Mouse (Mus musculus) heart, adult 2 months (tissue): ENCODE results near the gene Gpr158.

ENCODE experiments used
- CTCF ChIP-seq: fragments of 200-600 bp; IDR thresholded peaks from 2 replicates; pipeline ENCODE4 v1.8.1; 2022; ENCODE audit warnings: antibody characterized with exemption, mild to moderate bottlenecking, moderate library complexity
- EP300 ChIP-seq: fragments of 200-500 bp; IDR thresholded peaks from 2 replicates; pipeline ENCODE4 v1.6.1; 2011; ENCODE audit warnings: low read depth, low read length, control low read depth; ENCODE audit not compliant: insufficient read depth
- POLR2A ChIP-seq: fragments of 200-500 bp; IDR thresholded peaks from 2 replicates; pipeline ENCODE4 v1.6.1; 2011; ENCODE audit warnings: mild to moderate bottlenecking, low read depth, low read length, control low read depth; ENCODE audit not compliant: insufficient read depth

DNA sequence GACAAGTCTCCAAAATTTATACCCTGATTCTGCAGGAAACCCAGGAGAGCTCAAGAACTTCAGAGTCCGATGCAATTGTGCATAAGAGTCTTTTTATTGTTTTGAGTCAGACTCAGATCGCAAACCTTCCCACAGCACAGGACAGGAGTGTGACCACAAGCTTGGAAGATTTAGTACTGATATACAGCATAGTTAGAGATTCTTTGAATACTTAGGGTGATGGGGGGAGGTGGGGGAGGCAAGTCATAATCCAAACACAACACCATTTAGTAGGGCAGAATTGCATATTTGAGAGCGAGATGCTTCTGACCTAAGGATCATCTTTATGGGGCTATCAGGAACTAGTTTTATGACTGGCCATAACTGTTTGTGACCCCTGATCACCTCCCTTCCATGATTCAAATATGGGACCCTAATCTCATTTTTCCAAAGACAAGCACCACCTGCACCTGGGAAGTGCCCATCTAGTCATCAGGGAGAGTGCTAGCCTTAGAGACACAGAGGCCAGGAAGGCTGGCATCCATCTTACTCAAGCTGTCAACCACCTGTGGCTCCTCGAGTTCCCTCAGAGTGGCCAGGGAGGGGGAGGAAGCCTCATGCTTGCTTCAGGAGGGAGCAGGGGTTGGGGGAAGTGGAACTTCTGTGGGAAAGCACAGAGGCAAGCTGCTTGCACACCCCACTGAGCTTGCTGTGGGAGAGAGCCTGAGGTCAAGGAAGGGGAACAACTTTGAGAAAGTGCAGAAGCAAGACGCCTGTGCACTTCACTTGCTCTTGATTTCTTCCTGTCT is 326.7 kb downstream of the Gpr158 start:
- TF ChIP-seq CTCF, result no peak
- no peak for TF ChIP-seq EP300
- TF ChIP-seq POLR2A, result no peak
